Mouse (Mus musculus): ENCODE measurements around the gene Ajuba. TPM values are rescaled to one million over a fixed set of nuclear protein-coding genes. Genes with fewer than 3 reads are reported as not detected.

The Ajuba gene
- polyA plus RNA-seq, 1 experiment from 2014 or later: 12.7 TPM

GRCm38 (mm10) chr14:54607226-54607625 lies 29.9 kb upstream of the Ajuba start:
- Histone ChIP-seq H3K9ac (no peak overlapping the region), H3K9me3 (replicated peaks) (no peaks in the 10 kb centered on the region), H3K27ac (0 out of 2 replicates have a peak overlapping the region, but pooled peaks have one; percentile 36), H3K36me3 (peaks cover 15% of the 10 kb centered on the region), H3K4me2 (no peak overlapping the region), H3K4me3 (no peak overlapping the region), H3K27me3 (replicated peaks) (no peaks in the 10 kb centered on the region), H3K4me1 (peaks cover 32% of the 10 kb centered on the region)
- WGBS (ENCODE audit: insufficient replicate concordance): 75% methylated on average over 8 of the region's 8 CpGs
- ATAC-seq: no peak

DNA sequence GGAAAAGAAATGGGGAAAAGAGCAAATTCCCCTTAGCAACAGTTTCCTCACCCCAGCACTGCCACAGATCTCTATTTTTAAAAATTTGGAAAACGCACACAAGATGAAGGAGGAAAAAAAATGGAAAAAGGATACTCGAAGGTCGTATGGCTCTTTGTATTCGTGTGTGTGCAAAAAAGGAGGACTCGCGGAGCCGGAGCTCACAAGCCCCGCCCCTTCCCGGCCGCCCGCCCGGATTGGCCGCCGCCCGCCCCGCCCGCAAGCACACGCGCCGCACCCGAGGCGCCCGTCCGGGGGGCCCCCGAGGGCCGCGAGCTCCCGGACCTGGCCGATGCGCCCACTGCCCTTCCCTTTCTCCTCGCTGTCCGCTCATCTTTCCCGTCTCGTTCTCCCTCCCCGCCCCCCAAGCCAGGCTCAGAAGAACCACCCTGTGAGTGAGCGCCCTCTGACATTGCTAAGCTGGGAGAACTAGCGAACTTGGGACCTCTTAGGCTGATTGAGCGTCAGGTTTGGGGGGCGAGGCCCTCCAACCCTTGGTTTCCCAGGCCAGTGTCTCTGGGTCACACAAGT lies 28.5 kb upstream of the Ajuba start, which contains the start of gene 4931414P19Rik:
Gene 4931414P19Rik, minus strand, starts transcription at position 242 of the 570 bp plus-strand sequence.
- peak within 1 kb of the TSS; percentile 89 for H3K4me2 ChIP-seq
- ATAC-seq: peak; percentile 60
- H3K9me3 ChIP-seq (replicated peaks): no peaks in the 10 kb centered on the region
- H3K9ac ChIP-seq: peak within 1 kb of the TSS; percentile 85
- 0 out of 2 replicates have a peak, but pooled peaks cover 4% of the 10 kb centered on the region for H3K36me3 ChIP-seq
- peaks cover 38% of the 10 kb centered on the region for H3K4me1 ChIP-seq
- no peaks in the 10 kb centered on the region for H3K27me3 ChIP-seq (replicated peaks)
- H3K4me3 ChIP-seq: peak within 1 kb of the TSS; percentile 71
- peak within 1 kb of the TSS; percentile 87 for H3K27ac ChIP-seq
- WGBS (ENCODE audit: insufficient replicate concordance): under 1% methylated on average over 38 of the region's 39 CpGs

- 76% methylated on average over 8 of the region's 8 CpGs for WGBS (ENCODE audit: insufficient replicate concordance)
- H3K4me2 ChIP-seq: peak overlapping the region; percentile 89
Measured at GRCm38 (mm10) chr14:54603686-54604085, 26.3 kb upstream of the Ajuba start.

GRCm38 (mm10) chr14:54603038-54603654 lies 25.8 kb upstream of the Ajuba start:
- Histone ChIP-seq H3K27ac (peak overlapping the region; percentile 94), H3K36me3 (peaks cover 4% of the 10 kb centered on the region; the same call in 1 of the 2 replicates), H3K9me3 (replicated peaks) (no peaks in the 10 kb centered on the region), H3K4me2 (peak overlapping the region; percentile 89), H3K27me3 (replicated peaks) (no peaks in the 10 kb centered on the region), H3K4me1 (peaks cover 38% of the 10 kb centered on the region), H3K4me3 (peak overlapping the region; percentile 69), H3K9ac (peak overlapping the region; percentile 75)
- ATAC-seq: peak; percentile 99
- WGBS (ENCODE audit: insufficient replicate concordance): 1% methylated on average over 46 of the region's 46 CpGs

More at GRCm38 (mm10) chr14:54603686-54604085, 26.3 kb upstream of the Ajuba start:
- H3K9me3 ChIP-seq (replicated peaks): no peaks in the 10 kb centered on the region
- H3K4me3 ChIP-seq: peak overlapping the region; percentile 69
- H3K4me1 ChIP-seq: peaks cover 38% of the 10 kb centered on the region
- peak overlapping the region; percentile 94 for H3K27ac ChIP-seq
- no peaks in the 10 kb centered on the region for H3K27me3 ChIP-seq (replicated peaks)
- ATAC-seq: no peak
- peaks cover 4% of the 10 kb centered on the region; the same call in 1 of the 2 replicates for H3K36me3 ChIP-seq
- H3K9ac ChIP-seq: 0 out of 2 replicates have a peak overlapping the region, but pooled peaks have one; percentile 40

GRCm38 (mm10) chr14:54602613-54603012 lies 25.3 kb upstream of the Ajuba start:
- Histone ChIP-seq H3K9ac (peak overlapping the region; percentile 75), H3K4me3 (peak overlapping the region; percentile 69), H3K9me3 (replicated peaks) (no peaks in the 10 kb centered on the region), H3K36me3 (peaks cover 4% of the 10 kb centered on the region; the same call in 1 of the 2 replicates), H3K27me3 (replicated peaks) (no peaks in the 10 kb centered on the region), H3K4me2 (peak overlapping the region; percentile 89), H3K4me1 (peaks cover 38% of the 10 kb centered on the region), H3K27ac (peak overlapping the region; percentile 94)
- 36% methylated on average over 4 of the region's 4 CpGs for WGBS (ENCODE audit: insufficient replicate concordance)
- ATAC-seq: no peak

- no peaks in the 10 kb centered on the region for H3K27me3 ChIP-seq (replicated peaks)
- no peak overlapping the region for H3K4me3 ChIP-seq
- no peak overlapping the region for H3K9ac ChIP-seq
- H3K36me3 ChIP-seq: peaks cover 4% of the 10 kb centered on the region; the same call in 1 of the 2 replicates
- H3K27ac ChIP-seq: peak overlapping the region; percentile 94; the same call in 1 of the 2 replicates
- H3K9me3 ChIP-seq (replicated peaks): no peaks in the 10 kb centered on the region
- peaks cover 38% of the 10 kb centered on the region for H3K4me1 ChIP-seq
- no peak for ATAC-seq
- 59% methylated on average over 2 of the region's 2 CpGs for WGBS (ENCODE audit: insufficient replicate concordance)
- no peak overlapping the region for H3K4me2 ChIP-seq
Measured at GRCm38 (mm10) chr14:54601601-54602000, 24.2 kb upstream of the Ajuba start.

GRCm38 (mm10) chr14:54597084-54597483 lies 19.7 kb upstream of the Ajuba start:
- 55% methylated on average over 7 of the region's 7 CpGs for WGBS (ENCODE audit: insufficient replicate concordance)
- Histone ChIP-seq H3K9me3 (replicated peaks) (0 out of 2 replicates have a peak, but pooled peaks cover 5% of the 10 kb centered on the region), H3K9ac (no peak overlapping the region), H3K4me2 (no peak overlapping the region), H3K36me3 (peaks cover 28% of the 10 kb centered on the region), H3K27me3 (replicated peaks) (no peaks in the 10 kb centered on the region), H3K27ac (no peak overlapping the region), H3K4me1 (peaks cover 17% of the 10 kb centered on the region), H3K4me3 (no peak overlapping the region)
- ATAC-seq: no peak

GRCm38 (mm10) chr14:54594631-54595414 lies 17.5 kb upstream of the Ajuba start:
- 0 out of 2 replicates have a peak, but pooled peaks have one; percentile 17 for ATAC-seq
- Histone ChIP-seq H3K27me3 (replicated peaks) (no peaks in the 10 kb centered on the region), H3K9ac (no peak overlapping the region)

DNA sequence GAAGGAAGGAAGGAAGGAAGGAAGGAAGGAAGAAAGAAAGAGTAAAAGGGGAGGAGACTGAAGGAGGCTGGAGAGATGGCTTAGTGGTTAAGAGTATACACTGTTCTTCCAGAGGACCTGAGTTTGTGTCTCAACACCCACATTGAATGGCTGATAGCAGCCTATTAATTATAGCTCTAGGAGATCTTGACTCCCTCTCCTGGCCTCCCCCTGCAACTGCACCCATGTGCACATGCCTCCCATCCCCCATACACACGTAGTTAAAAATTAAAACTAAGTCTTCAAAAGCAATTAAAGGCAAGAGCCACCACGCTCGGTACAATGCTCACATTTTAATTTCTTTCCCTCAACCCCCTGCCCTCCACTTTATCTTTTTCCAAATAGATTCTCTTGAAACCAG lies 16.7 kb upstream of the Ajuba start:
- H3K9me3 ChIP-seq (replicated peaks): 0 out of 2 replicates have a peak, but pooled peaks cover 5% of the 10 kb centered on the region
- WGBS (ENCODE audit: insufficient replicate concordance): 81% methylated on average over 3 of the region's 3 CpGs
- H3K9ac ChIP-seq: no peak overlapping the region
- no peak overlapping the region for H3K27ac ChIP-seq
- peaks cover 24% of the 10 kb centered on the region for H3K36me3 ChIP-seq
- peaks cover 21% of the 10 kb centered on the region for H3K4me1 ChIP-seq
- H3K27me3 ChIP-seq (replicated peaks): no peaks in the 10 kb centered on the region
- no peak overlapping the region for H3K4me2 ChIP-seq
- ATAC-seq: no peak
- H3K4me3 ChIP-seq: no peak overlapping the region

More at GRCm38 (mm10) chr14:54594631-54595414, 17.5 kb upstream of the Ajuba start:
- no peak overlapping the region for H3K27ac ChIP-seq
- 69% methylated on average over 27 of the region's 28 CpGs for WGBS (ENCODE audit: insufficient replicate concordance)
- 0 out of 2 replicates have a peak, but pooled peaks cover 5% of the 10 kb centered on the region for H3K9me3 ChIP-seq (replicated peaks)
- H3K4me1 ChIP-seq: peaks cover 14% of the 10 kb centered on the region
- H3K4me3 ChIP-seq: no peak overlapping the region
- peaks cover 28% of the 10 kb centered on the region for H3K36me3 ChIP-seq
- no peak overlapping the region for H3K4me2 ChIP-seq

DNA sequence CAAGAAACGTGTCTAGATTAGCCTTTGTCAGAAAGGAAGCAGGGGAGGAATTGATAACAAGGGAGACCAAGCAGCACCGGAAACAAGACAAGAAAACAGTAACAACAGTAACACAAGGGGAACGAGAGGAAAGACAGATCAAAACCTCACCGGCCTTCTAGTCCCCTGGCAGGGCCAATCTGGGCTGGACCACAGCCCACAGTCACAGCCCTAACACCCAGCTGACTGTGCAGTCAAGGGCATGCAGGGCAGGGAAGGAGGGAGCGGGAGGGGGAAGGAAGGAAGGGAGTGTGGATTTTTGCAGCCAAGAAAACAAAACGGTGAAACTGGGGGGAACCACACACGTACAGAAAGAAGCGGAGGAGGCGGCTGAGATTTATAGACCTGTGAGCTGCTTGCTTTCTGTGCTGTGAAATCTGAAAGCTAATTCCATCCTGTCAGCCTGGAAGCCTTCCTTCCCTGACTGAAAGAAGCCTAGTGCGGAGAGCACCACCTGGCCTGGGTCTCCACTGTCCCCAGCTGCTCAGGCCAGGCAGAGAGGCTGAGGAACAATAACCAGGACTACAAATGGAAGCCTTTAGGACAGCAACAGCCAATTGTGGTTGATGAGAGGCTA lies 15.1 kb upstream of the Ajuba start:
- peaks cover 24% of the 10 kb centered on the region for H3K36me3 ChIP-seq
- 25% methylated on average over 10 of the region's 10 CpGs for WGBS (ENCODE audit: insufficient replicate concordance)
- no peaks in the 10 kb centered on the region for H3K27me3 ChIP-seq (replicated peaks)
- ATAC-seq: 0 out of 2 replicates have a peak, but pooled peaks have one; percentile 36
- no peak overlapping the region for H3K4me3 ChIP-seq
- 0 out of 2 replicates have a peak, but pooled peaks cover 5% of the 10 kb centered on the region for H3K9me3 ChIP-seq (replicated peaks)
- peaks cover 23% of the 10 kb centered on the region for H3K4me1 ChIP-seq
- H3K27ac ChIP-seq: peak overlapping the region; percentile 27
- H3K9ac ChIP-seq: no peak overlapping the region
- no peak overlapping the region for H3K4me2 ChIP-seq

- H3K9ac ChIP-seq: no peak overlapping the region
- H3K4me1 ChIP-seq: peaks cover 23% of the 10 kb centered on the region
- WGBS (ENCODE audit: insufficient replicate concordance): 86% methylated on average over 16 of the region's 16 CpGs
- 0 out of 2 replicates have a peak, but pooled peaks cover 5% of the 10 kb centered on the region for H3K9me3 ChIP-seq (replicated peaks)
- no peak for ATAC-seq
- H3K36me3 ChIP-seq: peaks cover 24% of the 10 kb centered on the region
- no peaks in the 10 kb centered on the region for H3K27me3 ChIP-seq (replicated peaks)
- H3K4me2 ChIP-seq: no peak overlapping the region
- no peak overlapping the region for H3K4me3 ChIP-seq
- H3K27ac ChIP-seq: no peak overlapping the region
Measured at GRCm38 (mm10) chr14:54591056-54591455, 13.7 kb upstream of the Ajuba start.

All from liver, embryonic 12.5 days (tissue).